Mouse (Mus musculus) C2C12 (cell line): ENCODE results near the gene Hoxd13. TPM values are rescaled to one million over a fixed set of nuclear protein-coding genes. Genes with fewer than 3 reads are reported as not detected.
A peak's percentile ranks its signal among the peaks of the same experiment; 100 is the strongest.

ENCODE experiments used
- H3K27me3 ChIP-seq: one replicate; pipeline ENCODE4 v1.6.1; 2011; ENCODE audit not compliant: control insufficient read depth, insufficient read depth, insufficient read length
- H3K36me3 ChIP-seq: one replicate; pipeline ENCODE4 v1.6.1; 2011; ENCODE audit not compliant: control insufficient read depth, insufficient read depth
- H3K4me3 ChIP-seq: one replicate; pipeline ENCODE4 v1.5.1; 2011; ENCODE audit warnings: mild to moderate bottlenecking, control low read depth; ENCODE audit not compliant: poor library complexity, insufficient read depth, severe bottlenecking
- H3K79me2 ChIP-seq: one replicate; pipeline ENCODE4 v1.6.1; 2011; ENCODE audit not compliant: control insufficient read depth, insufficient read depth
- H3K79me3 ChIP-seq: one replicate; pipeline ENCODE4 v1.6.1; 2011; ENCODE audit warnings: low read depth, control low read depth
- H3ac ChIP-seq: one replicate; pipeline ENCODE3; 2011; ENCODE audit warnings: low read depth; ENCODE audit not compliant: control insufficient read depth, insufficient read length
- CEBPB ChIP-seq: IDR thresholded peaks from one replicate; pipeline ENCODE4 v1.6.1; 2011; ENCODE audit warnings: low read depth, mild to moderate bottlenecking, control low read depth, moderate library complexity
- CTCF ChIP-seq: IDR thresholded peaks from one replicate; pipeline ENCODE4 v1.5.1; 2011; ENCODE audit not compliant: control insufficient read depth, insufficient read depth, insufficient read length
- FOSL1 ChIP-seq: IDR thresholded peaks from one replicate; pipeline ENCODE4 v1.8.0; 2011; ENCODE audit warnings: mild to moderate bottlenecking, low read length; ENCODE audit not compliant: poor library complexity, insufficient read depth, severe bottlenecking
- MAX ChIP-seq: IDR thresholded peaks from one replicate; pipeline ENCODE4 v1.6.1; 2011; ENCODE audit warnings: mild to moderate bottlenecking, control low read depth
- MYOD1 ChIP-seq: IDR thresholded peaks from one replicate; pipeline ENCODE4 v1.6.1; 2011; ENCODE audit warnings: low read depth; ENCODE audit not compliant: control insufficient read depth, insufficient read length
- MYOG ChIP-seq: IDR thresholded peaks from one replicate; pipeline ENCODE4 v1.6.1; 2011; ENCODE audit not compliant: control insufficient read depth, insufficient read length; ENCODE audit errors: extremely low read depth
- USF1 ChIP-seq: IDR thresholded peaks from one replicate; pipeline ENCODE4 v1.6.1; 2011; ENCODE audit warnings: low read depth, mild to moderate bottlenecking, control low read depth, moderate library complexity
- polyA plus RNA-seq: library from polyadenylated mRNA; unstranded; fragments of >200 nt; fragmentation: generic; extraction: Trizol; gene quantifications from one replicate; pipeline ENCODE4 v1.2.1, GENCODE M21; 2012; ENCODE audit warnings: missing spikeins

Gene Hoxd13
- polyA plus RNA-seq, 1 experiment, result not detected

DNA sequence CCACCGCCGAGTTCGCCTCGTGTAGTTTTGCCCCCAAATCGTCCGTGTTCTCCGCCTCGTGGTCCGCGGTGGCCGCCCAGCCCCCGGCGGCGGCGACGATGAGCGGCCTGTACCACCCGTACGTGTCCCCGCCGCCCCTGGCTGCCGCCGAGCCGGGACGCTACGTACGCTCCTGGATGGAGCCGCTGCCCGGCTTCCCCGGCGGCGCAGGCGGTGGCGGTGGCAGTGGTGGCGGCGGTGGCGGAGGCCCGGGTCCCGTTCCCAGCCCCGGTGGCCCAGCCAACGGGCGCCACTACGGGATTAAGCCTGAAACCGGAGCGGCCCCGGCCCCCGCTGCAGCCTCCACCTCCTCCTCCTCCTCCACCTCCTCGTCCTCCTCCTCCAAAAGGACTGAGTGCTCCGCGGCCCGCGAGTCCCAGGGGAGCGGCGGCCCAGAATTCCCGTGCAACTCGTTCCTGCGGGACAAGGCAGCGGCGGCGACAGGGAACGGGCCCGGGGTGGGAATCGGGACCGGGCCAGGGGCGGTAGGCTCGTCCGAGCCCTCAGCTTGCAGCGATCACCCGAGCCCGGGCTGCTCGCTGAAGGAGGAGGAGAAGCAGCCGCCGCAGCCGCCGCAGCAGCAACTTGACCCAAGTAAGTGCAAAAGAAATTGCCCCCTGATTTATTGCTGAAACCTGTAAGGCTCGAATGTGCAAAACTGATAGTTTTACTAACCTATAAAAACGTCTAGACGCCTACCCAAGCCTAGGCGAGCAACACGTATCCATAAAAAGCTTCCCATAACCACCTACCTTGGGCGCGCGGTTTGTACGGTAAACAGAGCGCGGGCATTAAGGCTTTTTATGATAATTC, 30.3 kb downstream of the Hoxd13 start:
- TF ChIP-seq CEBPB, result no peak
- no peak for TF ChIP-seq FOSL1
- TF ChIP-seq CTCF, result no peak
- TF ChIP-seq USF1, result no peak
- no peak for TF ChIP-seq MYOD1
- TF ChIP-seq MYOG, result no peak
- no peak for TF ChIP-seq MAX
- H3K79me2 ChIP-seq, result no peaks in the 10 kb centered on the region
- H3K27me3 ChIP-seq, result peaks cover 63% of the 10 kb centered on the region
- H3ac ChIP-seq, result no peak overlapping the region
- no peaks in the 10 kb centered on the region for H3K36me3 ChIP-seq
- no peaks in the 10 kb centered on the region for H3K79me3 ChIP-seq
- H3K4me3 ChIP-seq, result no peak overlapping the region

DNA sequence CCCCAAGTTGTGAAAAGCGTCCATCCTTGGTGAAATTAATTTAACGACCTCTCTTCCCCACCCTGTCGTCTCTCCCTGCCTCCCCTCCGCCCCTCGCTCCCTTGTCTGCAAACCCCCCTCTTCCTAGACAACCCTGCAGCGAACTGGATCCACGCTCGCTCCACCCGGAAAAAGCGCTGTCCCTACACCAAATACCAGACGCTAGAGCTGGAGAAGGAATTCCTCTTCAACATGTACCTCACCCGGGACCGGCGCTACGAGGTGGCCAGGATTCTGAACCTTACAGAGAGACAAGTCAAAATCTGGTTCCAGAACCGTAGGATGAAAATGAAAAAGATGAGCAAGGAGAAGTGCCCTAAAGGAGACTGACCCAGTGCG, 30.9 kb downstream of the Hoxd13 start:
- TF ChIP-seq MYOD1 (no peak), CTCF (no peak), MYOG (no peak), CEBPB (no peak), USF1 (no peak), MAX (no peak), FOSL1 (no peak)
- Histone ChIP-seq H3K27me3 (peaks cover 62% of the 10 kb centered on the region), H3K4me3 (no peak overlapping the region)

DNA sequence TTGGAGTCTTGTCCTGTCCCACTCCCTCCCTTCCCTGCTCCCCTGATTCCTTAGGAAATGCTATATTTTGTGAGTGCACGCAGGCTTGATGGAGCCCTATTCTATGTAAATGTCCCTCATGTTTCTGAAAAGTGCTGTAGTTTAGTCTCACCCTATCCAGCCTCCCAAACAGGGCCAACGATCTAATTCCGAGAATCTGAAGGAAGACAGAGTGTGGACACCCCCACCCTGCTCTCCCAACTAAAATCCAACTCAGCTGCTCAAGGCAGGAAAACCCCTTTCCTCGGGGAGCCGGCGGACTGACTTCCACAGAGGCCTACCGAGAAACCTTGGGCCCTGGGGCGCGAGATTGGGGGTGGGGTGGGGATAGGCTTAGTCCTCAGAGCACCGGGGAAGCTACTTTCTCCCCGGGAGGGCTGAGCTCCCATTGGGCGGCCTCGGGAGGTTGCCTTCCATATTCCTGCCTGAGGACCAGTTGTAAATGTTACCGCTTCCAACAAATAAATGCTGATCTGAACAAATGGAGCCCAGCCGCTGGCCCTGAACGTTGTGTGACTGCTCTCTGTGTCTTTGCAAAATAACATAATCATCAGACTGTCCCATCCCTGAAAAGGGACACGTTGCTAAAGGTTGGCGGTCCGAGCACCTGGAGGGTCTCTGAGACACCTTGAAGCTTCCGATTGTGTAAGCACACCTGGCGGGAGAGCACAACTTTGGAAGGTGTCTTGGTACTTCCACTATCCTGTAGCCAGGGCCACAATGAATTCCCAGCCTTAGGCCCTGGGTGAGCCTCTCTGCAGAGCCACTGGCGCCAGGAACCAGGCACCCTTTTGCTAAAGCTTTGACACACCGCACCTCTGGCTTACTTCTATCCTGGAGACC, 31.8 kb downstream of the Hoxd13 start:
- H3K4me3 ChIP-seq, result no peak overlapping the region
- H3K79me2 ChIP-seq, result no peaks in the 10 kb centered on the region
- TF ChIP-seq FOSL1 (no peak), USF1 (no peak), CTCF (no peak), MYOD1 (no peak), MYOG (no peak), CEBPB (no peak), MAX (no peak)
- no peaks in the 10 kb centered on the region for H3K79me3 ChIP-seq
- H3ac ChIP-seq, result no peak overlapping the region
- no peaks in the 10 kb centered on the region for H3K36me3 ChIP-seq
- peaks cover 66% of the 10 kb centered on the region for H3K27me3 ChIP-seq

More for the DNA sequence above, 30.9 kb downstream of the Hoxd13 start:
- no peaks in the 10 kb centered on the region for H3K79me2 ChIP-seq
- no peak overlapping the region for H3ac ChIP-seq
- no peaks in the 10 kb centered on the region for H3K79me3 ChIP-seq
- H3K36me3 ChIP-seq, result no peaks in the 10 kb centered on the region

DNA sequence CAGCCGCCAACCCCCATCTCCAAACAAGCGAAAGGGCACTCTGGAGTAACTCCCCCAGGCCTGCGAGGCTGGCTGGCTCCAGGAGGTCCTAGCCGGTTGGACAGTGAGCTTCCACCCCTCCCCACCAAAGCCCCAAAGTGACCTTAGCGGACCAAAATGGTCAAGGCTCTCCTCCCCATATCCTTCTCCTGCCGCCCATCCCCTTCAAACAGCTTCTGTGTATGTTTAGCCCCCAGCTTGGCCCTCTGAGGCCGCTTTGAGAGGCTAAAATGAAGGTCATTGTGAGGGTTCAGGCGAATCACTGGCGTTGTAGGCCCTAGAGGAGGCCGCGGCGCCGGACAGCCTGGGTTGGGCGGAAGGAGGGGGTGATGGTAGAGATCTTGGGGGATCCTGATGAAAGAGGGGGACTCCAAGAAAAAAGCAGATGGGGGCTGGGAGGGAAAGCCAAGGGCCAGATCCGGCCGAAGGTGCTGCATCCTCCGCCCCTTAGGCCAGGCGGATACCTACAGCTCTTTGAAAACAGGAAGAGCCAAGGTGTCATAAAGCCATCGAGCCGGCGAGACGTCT, 32.5 kb downstream of the Hoxd13 start:
- no peak for TF ChIP-seq MYOG
- no peak for TF ChIP-seq MAX
- TF ChIP-seq FOSL1, result no peak
- no peak for TF ChIP-seq MYOD1
- no peak for TF ChIP-seq CEBPB
- no peak for TF ChIP-seq USF1
- Histone ChIP-seq H3K4me3 (no peak overlapping the region), H3K79me3 (no peaks in the 10 kb centered on the region), H3K79me2 (no peaks in the 10 kb centered on the region), H3K27me3 (peaks cover 68% of the 10 kb centered on the region), H3ac (no peak overlapping the region), H3K36me3 (no peaks in the 10 kb centered on the region)

DNA sequence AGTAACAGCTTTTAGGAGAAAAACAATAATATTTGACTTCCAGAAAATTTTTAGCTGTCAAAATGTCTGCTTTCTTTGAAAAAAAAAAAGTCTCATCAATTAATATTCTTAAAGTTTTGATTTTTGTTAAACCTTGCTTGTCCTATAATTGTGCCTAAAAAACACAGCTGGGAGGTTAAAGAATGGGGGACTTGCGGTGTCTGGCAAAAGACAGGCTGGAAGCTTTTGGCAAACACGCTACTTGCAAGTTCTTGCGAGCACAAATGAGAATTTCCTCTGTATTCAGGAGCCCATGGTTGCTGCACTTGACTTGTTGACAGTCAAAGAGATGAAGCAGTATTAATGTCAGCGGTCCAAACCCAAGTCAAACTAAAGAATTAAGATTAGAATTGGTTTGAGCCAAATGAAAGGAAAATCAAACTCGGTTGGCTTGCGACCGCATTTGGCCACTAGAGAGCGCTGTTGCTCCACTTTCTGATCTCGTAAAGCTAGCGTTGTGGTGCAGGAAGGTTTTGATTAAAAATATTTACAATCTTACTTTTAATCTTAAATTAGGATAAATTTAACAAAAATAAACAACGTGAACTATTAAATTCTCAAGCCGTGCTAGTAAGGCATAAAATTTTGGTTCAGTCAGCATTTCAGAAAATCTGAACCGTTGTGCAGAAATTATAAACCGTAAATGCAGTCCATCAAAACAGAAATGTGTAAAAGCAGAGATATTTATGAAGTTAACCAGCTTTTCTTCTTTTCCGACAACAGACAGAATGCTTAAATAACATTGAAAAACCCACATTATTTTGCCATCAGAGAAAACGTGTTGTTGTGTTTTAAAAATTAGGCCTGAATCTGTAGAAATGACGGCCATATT, 34.1 kb downstream of the Hoxd13 start:
- H3ac ChIP-seq, result no peak overlapping the region
- TF ChIP-seq CTCF (peak; percentile 45), MAX (no peak), MYOG (no peak), USF1 (no peak), FOSL1 (no peak), MYOD1 (no peak)
- peaks cover 61% of the 10 kb centered on the region for H3K27me3 ChIP-seq
- no peaks in the 10 kb centered on the region for H3K79me2 ChIP-seq
- H3K4me3 ChIP-seq, result no peak overlapping the region
- no peaks in the 10 kb centered on the region for H3K36me3 ChIP-seq
- H3K79me3 ChIP-seq, result no peaks in the 10 kb centered on the region
